Mouse (Mus musculus) layer of hippocampus, adult 9-10 months (tissue): ENCODE results near the gene Galntl6.
"Not testable (repeated sequence)": the region's sequence is repeated elsewhere in the genome, so short reads cannot be mapped to it uniquely, and the experiment has no call there.

Experiments
- DNase-seq: peaks from one replicate; pipeline ENCODE4 v3.0.0; 2022; ENCODE audit warnings: low spot score

The Galntl6 gene

DNA sequence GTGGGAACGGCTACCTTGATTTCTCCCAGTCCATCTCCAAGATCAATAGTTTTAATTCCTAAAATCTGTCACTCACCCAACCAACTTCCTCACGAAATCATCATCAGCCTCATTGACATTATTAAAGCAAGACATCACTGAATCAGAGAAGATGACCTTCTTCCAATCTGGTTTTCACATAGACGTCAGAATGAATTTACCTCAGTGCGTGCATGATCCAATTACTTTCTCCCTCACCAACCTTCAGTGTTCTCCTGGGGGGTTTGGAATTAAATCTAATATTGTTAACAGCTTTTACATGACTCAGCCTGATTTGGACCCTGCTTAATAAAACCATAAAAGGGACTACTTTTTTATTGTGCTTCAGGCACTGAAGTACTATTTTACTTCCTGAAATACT, 307.7 kb downstream of the Galntl6 start:
- no peak for DNase-seq

DNA sequence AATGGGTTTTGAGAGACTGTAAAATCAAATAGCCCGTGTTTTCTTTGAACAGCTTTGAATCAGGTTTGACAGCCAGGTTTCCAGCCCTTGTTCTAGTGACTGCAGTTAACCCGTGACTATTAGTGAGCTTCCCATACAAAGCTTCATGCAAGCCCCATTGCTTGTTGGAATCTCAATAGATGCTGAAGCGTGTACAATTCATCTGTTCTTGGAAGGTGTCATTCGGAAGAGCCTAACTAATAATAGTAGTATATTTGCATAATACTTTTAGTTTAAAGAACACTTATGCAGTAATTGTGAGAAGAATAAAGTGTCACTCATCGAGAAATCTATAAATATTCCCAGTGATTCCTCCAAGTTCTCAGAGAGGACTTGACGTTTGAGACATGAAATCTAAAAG, 314.6 kb downstream of the Galntl6 start:
- DNase-seq = no peak

DNA sequence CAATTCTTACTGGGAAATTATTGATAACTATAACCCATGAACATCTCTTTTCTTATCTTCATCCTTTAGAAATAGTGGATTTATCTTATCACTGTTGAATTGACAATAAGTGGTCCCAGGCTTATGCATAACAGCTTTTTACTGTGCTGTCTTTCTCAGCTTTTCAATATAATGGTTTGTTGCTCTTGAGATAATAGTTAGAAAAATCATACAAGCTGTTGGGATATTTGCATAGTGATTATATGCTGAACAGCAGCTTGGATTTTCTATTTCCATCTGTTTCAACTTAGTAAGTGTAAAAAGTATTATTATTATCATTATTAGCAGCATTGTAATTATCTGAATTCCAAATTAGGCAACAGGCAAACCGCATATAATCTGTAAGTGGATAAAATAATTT, 337.1 kb downstream of the Galntl6 start:
- peak; percentile 22 for DNase-seq

DNA sequence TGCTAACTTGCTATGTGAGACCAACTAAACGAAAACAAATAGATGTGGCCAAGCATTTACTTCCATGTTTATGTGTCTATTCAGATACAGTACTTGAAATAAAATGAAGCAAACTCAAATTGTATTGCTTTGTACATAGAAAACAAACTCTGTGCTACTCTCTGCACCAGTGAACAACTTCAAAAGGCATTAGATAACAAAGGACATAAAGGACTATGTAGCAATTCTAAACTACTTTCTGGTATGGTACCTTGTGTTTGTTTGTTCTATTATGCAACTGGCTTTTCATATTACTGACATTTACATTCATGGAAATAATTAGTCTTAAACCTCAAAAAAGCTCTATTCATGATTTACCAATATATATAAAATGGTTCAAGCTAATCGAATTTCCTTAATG, 344.4 kb downstream of the Galntl6 start:
- DNase-seq = no peak

DNA sequence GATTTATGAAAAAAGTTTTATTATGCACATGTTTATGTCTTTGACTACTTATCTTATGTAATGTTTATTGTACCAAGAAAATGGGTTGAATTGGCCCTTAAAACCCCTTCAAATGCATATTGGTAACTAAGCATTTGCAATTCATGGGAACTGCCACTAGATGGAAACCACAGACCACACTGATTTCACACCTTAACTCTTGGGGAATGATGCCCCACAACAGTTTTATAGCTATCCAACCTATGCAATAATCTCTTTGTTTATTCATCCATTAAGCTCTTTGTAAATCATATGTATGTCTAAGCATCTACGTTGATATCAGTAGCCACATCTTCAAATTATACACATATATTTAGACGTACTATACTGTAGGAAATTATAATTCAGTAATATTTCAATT, 346.3 kb downstream of the Galntl6 start:
- peak; percentile 18 for DNase-seq

DNA sequence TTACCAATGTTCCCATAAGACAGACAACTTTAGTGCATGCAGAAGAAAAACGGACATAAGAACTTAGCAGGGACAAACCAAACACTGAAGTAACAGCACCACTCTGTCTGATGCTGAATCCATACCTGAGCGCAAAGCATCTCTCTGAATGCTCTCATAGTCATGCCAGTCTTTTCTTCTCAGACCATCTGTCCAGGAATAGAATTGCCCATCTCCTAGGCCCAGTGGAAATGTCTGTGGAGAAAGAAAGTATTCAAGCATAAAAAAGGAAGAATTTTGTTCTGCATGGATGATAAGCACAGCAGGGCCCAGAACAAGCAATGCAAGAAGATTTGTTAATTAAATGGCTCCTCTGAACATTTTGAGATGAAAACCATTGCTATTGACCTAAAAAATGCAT, 376.7 kb downstream of the Galntl6 start:
- no peak for DNase-seq

DNA sequence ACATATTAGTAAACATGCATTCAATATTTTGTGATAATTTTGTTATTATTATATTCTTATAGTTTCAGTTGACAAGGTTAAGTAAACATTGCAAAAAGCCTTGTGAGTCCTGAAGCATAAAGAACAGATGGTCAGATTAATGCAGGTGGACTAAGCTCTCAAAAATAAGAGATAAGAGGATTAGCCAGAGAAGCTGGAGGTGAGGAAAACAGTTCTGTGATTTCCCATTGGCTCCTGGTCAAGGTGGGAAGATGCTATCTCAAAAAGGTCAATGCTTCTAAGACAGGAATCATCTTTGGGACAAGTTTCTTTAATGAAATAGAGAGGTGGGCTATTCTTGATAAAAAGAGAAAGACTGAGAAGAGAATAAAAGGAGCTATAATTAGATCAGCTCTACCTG, 377.8 kb downstream of the Galntl6 start:
- no peak for DNase-seq

DNA sequence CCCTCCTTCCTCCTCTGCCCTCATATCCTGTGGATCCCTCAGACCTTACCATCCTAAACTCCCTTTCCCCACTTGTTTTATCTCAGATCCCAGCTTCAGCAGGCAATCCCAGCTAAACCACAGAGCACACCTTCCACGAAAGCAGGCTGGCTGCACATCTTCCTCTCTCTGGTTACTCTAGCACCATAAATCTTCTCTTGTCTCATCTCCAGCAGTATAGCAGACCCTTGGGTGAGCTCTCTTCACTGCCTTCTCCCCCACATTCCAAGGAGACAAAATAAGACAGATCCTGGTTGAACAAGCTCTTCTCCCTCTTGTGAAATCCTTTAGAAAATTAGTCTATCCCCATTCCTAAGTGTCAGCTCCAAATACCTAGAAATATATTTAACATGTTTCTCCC, 389.0 kb downstream of the Galntl6 start:
- DNase-seq = no peak

DNA sequence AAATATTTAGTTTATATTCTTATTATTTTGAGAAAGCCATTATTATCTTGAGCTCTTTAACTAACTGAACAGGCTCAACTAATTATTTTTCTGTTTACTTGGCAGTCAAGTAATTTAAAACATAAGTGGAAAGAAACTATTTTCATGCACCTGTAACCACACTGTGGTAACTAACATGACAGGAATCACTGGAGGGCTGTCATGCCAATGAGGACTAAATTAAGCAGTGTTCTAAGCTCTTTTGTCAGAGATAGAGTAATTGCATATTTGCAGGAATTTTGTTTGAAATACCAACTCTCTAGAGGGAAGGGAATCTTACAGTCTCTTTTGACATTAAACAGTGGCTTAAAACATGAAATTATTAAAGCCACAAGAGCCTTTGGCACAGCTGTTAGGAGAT, 390.5 kb downstream of the Galntl6 start:
- no peak for DNase-seq

DNA sequence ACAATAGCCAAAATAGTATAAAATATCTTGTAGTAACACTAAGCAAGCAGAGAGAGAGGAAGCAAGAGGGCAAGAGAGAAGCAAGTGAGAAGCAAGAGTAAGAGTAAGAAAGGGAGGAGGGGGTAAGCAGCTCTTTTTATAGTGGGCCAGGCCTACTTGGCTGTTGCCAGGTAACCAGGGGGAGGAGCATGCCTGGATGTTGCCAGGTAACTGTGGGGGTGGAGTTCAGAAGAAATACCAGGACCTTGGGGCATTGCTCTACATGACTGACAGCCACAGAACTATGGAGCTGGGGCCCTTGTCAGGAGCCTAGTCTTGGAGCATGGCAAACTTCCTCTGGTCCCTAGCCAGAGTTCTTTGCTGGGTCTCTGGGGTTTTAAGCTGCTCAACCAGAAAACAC, 401.9 kb downstream of the Galntl6 start:
- DNase-seq = no peak

DNA sequence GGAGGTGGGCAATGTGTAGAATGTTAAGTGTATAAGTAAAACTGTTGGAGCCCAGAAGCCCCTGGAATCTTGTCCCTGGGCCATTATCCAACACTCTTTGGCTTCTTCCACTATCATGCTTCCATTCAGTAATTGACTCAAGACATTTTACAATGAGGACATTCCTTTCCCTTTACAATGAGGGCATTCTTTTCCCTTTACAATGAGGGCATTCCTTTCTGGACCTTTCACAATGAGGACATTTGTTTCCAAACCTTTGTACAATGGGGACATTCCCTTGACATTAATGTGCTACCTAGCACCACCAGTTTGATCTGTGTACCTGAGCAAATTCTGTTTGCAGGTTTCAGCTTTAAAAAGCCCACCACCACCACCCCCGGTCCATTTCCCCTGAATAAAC, 403.4 kb downstream of the Galntl6 start:
- DNase-seq = no peak

DNA sequence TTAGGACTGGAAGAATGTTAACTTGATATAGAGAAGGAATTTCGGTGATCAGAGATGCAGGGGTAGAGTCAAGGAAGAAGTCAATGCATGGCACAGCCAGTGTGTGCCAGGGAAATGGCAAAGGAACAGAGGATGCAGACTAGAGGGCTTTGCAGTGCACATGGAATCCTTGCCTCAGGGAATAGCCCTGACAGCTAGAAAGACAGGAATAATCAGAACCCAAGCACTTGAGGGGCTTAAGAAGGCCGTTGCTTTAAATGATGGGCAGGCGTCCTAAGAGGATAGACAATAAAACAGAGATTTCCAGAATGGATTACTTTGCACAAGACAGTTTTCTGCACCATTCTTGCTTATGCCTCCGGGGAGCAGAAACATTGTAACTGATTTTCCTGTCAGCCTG, 425.3 kb downstream of the Galntl6 start:
- no peak for DNase-seq

DNA sequence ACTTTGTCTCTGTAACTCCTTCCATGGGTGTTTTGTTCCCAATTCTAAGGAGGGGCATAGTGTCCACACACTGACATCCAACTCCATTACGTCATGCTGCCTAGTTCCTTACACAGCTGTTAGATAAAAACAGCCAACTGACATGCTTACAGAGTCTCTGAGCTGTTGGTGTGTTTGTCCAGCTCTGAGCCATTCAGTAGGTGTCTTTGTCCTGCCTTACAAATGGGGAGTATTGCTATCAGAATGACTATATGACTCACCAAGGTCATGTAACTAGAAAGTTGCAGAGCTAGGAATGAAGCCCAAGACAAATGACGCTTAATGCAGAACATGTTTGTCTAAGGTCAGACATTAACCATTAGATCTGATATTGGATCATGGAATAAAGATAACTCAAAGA, 449.1 kb downstream of the Galntl6 start:
- not testable (repeated sequence) for DNase-seq

DNA sequence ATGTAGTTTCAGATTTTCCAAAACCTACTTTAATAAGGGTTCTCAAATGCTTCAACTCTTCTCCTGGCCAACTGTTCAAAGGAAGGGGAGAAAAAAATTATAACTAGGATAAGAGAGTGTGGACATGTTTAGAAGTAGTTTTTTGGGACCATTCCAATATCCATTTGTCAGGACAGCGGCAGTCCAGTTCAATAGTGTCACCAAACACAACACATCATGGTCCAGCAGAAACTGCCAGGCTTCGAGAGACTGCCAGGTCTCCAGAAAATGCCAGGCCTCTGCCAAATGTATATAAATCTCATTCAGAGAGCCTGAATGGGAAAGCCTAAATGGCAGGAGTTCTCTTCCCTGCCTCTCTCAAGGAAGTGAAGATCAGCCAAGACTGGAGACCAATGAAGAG, 469.7 kb downstream of the Galntl6 start:
- no peak for DNase-seq

DNA sequence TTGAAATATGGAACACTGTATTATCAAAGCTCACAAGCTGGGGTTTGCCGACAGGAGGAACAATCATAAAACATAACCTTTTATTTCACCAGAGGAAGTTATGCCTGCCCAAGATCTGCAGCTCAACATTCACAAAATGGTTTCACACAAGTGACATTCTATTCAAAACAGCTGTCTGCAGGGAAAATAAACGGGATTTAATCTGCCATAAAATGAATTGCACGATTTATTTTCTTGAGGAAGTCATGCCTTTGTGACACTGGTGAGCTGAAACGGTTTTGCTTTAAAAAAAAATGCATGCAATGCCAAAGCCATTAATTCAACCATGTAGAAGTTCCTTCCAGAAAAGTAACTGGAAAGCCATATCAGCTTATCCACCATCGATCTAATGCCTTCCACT, 494.0 kb downstream of the Galntl6 start:
- no peak for DNase-seq

DNA sequence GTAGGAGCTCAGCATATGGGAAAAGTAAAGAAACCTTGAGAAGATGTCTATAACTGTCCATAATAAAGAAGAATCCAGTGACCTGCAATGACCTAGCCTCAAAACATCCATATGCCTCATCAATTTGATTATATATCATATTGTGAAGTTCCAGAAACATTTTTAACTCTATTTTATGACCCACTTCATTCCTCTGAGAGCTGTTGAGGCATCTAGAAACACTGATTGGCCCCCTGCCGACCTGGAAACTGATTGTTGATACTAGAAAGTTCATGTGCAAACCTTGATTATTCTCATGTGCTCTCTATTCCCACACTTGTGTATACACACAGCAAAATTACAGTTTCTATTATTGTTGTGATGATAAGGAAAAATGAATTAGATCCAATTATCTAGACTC, 494.9 kb downstream of the Galntl6 start:
- DNase-seq = no peak

DNA sequence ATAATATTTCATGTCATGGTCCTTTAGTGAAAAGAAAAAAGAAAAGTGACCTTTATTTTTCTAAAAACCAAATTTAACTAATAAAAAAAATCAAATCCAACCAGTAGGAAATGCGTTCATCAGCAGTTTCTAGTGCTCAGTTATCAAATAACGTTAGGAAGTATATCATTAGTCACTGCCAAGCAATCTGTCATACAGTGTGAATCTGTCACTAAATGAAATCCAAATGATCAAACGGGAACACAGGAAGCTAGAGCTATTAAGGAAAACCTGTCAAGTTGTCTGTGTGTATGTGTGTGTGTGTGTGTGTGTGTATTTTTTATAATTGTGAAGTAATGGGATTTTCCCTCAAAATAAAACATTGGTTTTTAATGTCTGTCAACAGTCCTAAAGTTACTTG, 515.9 kb downstream of the Galntl6 start:
- no peak for DNase-seq

DNA sequence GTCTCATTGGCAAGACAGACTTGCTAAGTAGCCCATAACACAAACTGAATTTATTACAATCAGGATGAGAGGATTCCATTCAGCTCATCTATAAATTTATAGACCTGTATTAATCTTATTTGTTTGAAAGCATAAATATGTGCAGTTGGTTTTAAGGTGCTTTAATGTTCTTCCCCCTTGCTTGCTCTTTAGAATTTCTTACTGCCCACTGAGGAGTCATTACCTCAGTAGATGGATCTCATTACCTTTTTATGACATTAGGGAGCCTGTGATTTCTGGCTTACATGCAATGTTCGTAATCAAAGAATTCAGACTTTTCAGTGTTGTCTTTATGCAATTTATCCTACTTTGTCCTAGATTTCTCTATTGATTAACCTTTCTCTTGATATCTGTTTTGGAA, 516.6 kb downstream of the Galntl6 start:
- DNase-seq = no peak

DNA sequence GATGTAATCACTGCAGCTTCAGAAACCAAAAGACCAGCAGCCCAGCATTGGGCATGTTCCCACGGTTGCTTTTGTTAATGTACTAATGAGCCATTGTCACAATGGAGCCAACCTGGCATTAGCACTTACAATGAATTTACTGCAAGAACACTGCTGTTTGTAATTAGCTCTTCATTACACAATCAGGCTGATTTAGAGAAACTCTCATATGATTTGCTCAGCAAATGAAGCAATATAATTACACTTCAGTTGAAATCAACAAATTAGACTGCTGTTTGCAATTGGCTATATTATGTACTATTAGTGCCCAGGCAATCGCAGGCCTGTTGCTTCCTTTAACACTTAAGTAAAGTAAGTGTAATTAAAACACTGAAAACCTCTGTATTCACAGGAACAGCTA, 540.1 kb downstream of the Galntl6 start:
- no peak for DNase-seq

DNA sequence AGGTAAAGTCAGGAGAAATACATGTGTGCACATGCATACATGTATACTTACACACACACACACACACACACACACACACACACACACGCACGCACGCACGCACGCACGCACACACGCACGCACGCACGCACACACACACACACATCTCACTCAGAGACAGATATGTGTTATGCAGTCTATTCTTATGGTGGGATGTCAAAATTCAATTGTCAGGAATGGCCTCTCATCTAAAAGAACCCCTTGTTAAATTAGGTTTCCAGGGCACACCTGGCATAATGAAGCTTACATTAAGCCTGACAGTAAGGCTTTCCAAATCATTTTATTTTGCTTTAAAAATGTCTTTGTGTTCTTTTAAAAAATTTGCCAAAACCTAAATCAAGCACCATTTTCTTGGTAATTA, 540.5 kb downstream of the Galntl6 start:
- DNase-seq = no peak

DNA sequence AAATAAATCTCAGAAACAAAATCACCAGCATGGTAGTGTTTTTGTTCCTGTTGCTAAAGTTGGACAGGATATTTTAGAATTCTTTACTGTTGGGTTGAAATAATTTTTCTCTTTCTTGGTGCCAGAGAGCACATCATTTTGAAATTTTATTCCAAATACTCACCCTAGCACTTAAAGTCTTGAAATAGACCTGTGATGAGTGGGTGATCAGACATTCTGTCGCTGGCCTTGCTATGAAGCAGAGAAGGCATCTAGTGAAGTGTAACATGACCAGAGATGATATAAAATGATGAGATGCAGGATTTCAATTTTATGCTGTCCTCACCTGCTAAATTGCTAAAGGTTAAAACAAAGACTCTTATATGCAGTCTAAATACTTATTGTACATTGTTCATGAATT, 581.3 kb downstream of the Galntl6 start:
- no peak for DNase-seq

DNA sequence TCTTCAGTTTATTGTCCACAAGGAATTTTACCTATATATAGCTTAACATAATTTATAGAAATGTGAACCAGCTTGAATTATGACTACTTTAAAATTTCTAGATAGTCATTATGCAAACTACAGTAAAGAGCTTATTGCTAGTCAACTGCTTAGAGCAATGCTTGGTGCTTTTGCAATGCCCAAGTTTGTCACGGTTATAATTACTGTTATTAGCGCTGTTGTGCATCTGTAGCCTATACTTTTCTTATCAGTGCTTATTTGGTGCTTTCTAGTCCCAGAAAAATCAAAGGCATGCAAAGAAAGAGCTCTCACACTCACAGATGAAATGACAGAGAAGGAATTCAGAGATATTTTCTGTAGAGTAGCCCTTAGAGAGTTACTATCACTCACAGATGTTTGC, 599.0 kb downstream of the Galntl6 start:
- no peak for DNase-seq

DNA sequence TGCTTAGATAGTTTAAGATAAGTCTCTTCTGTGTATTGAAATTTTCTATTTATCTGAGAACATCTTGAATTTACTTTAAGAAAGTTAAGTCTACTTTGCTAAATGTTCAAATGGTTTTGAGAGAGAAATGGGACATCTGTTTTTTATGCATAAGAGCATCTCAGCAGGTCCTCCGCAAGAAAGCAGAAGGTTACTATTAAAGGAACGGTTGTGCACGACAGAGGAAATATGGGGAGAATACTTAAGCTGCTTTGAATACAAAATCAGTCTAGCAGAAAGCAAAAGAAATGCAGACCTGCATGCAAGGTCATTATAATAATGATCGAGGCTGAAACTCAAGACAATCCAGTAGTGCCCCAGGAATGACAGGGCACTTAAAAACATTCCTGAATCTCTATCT, 621.0 kb downstream of the Galntl6 start:
- DNase-seq = peak; percentile 8

DNA sequence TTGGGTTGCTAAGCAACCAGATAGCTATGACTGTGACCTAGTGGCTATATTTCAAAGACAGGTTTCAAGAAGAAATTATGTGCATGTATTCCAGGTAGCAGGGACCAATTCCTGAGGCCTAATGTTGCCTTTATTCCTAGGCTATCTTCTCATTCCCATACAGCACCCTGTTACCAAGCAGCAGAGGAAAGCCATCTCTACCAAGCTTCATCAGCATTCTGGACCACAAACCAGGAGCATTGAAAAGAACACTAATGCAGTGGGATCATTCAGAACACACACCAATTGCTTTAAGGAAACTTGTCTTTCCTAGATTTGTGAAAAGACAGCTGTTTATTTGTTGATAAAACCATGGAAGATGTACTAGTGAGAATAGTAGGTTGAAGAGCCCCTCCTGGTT, 622.4 kb downstream of the Galntl6 start:
- no peak for DNase-seq

DNA sequence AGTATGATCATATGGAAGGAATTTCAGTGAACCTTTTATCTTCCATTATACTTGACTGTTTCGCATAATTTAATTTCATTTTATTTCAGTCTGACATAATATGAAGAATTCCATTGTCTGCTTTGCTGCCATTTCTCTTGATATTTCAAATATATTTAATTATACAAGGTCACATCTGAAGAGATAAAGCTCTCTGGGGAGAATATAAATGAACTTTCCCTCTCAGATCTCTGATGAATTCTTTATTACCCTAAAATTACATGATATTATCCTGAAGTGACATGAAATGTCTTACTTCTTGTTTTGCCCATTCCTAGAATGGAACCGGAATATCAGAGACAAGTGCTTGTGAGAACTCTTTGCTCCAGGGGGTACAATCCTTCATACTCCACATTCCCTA, 647.0 kb downstream of the Galntl6 start:
- DNase-seq = no peak
